Mouse (Mus musculus) liver, embryonic 16.5 days (tissue): ENCODE data around the gene Fbxo46. TPM values are rescaled to one million over a fixed set of nuclear protein-coding genes. Genes with fewer than 3 reads are reported as not detected.
"Not testable (repeated sequence)": the region's sequence is repeated elsewhere in the genome, so short reads cannot be mapped to it uniquely, and the experiment has no call there.

Experiments
- ATAC-seq: fragments of 200-750 bp; cut with Nextera tagmentation; 2 replicates; pipeline ENCODE4 v1.8.0; 2017; ENCODE audit warnings: low read depth, mild to moderate bottlenecking, moderate number of reproducible peaks, moderate library complexity
- H3K27ac ChIP-seq: fragments of 300-500 bp; sonication (generic); 2 replicates; pipeline ENCODE4 v1.5.1; 2014; ENCODE audit warnings: mild to moderate bottlenecking, low read length
- H3K27me3 ChIP-seq: fragments of 300-500 bp; sonication (generic); 2 replicates; pipeline ENCODE4 v1.6.1; 2014; ENCODE audit warnings: low read depth, low read length, mixed read lengths; ENCODE audit not compliant: control insufficient read depth, insufficient read depth
- H3K36me3 ChIP-seq: fragments of 300-500 bp; sonication (generic); 2 replicates; pipeline ENCODE4 v1.6.1; 2014; ENCODE audit warnings: mild to moderate bottlenecking; ENCODE audit not compliant: control insufficient read depth, insufficient read depth
- H3K4me1 ChIP-seq: fragments of 300-500 bp; sonication (generic); 2 replicates; pipeline ENCODE4 v1.6.1; 2014; ENCODE audit warnings: low read depth, low read length, mixed read lengths; ENCODE audit not compliant: control insufficient read depth
- H3K4me2 ChIP-seq: fragments of 300-500 bp; sonication (generic); 2 replicates; pipeline ENCODE4 v1.6.1; 2014; ENCODE audit warnings: low read depth, low read length, mixed read lengths
- H3K4me3 ChIP-seq: fragments of 300-500 bp; sonication (generic); 2 replicates; pipeline ENCODE4 v1.5.1; 2014; ENCODE audit warnings: low read depth, mild to moderate bottlenecking, low read length
- H3K9ac ChIP-seq: fragments of 300-500 bp; sonication (generic); 2 replicates; pipeline ENCODE4 v1.6.1; 2014; ENCODE audit warnings: low read depth, low read length
- H3K9me3 ChIP-seq: fragments of 300-500 bp; sonication (generic); replicated peaks from 2 replicates; pipeline ENCODE4 v1.6.1; 2016; ENCODE audit warnings: low read length; ENCODE audit not compliant: control insufficient read depth
- WGBS: fragments of 180-500 bp; shearing (Covaris S2); extraction: QIAGEN DNeasy Blood & Tissue Kit; methylation state at CpG from one replicate; pipeline ENCODE4 v1.1.7; 2014; ENCODE audit not compliant: insufficient replicate concordance; 5-methylcytosine and 5-hydroxymethylcytosine counted together
- polyA plus RNA-seq: library from polyadenylated mRNA; unstranded; fragments of >200 nt; fragmentation: Nextera tagmentation; extraction: Ambion mirVana; gene quantifications from 2 replicates; pipeline ENCODE4 v1.2.1, GENCODE M21; 2015

Fbxo46 gene
- 4.7 and 5.2 TPM in 2 replicates for polyA plus RNA-seq

DNA sequence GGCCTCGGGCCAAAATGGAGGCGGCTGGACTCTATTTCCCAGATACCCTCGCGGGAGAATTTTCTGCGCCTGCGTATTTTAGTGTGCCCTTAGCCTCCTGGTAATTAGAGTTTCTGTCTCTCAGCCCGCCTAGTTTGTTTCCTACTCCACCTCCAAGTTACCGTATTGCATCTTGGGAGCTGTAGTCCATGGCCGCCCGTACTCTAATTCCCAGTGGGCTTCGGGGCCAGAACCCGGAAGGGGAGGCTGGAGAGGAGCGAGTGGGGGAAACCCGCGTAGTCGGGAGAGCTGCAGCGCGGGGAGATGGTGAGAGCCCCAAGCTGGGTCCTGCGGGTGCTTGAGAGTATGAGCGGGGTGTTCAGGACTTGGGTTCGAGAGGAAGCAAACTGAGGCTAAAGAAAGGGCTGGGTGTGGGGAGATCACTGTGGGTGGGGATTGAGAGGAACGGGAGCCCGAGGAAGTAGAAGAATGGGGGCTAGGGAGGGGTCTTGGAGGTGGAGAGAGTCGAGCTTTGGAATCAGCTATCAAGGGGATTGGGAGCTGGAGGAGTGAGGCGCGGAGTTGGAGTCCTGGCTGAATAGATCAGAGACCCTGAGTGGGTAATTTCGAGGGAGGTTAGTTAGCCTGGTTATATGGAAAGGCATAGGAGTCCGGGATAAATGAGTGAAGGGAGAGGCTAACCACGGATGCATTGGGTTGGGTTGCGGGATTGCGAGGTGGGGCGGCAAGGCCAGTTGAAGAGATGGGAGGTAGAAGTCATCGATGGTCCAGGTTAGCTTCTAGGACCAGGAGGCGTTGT, at the start of gene Fbxo46:
Fbxo46 (plus strand) TSS at position 229 of the 799 bp plus-strand sequence.
- H3K9ac ChIP-seq: peak within 1 kb of the TSS; percentile 86
- no peaks in the 10 kb centered on the region for H3K36me3 ChIP-seq
- WGBS: 1% methylated on average over 34 of the region's 34 CpGs
- peak; percentile 98 for ATAC-seq
- peak within 1 kb of the TSS; percentile 96 for H3K4me3 ChIP-seq
- peak within 1 kb of the TSS; percentile 94 for H3K4me2 ChIP-seq
- peak within 1 kb of the TSS; percentile 48 for H3K27ac ChIP-seq
- peaks cover 16% of the 10 kb centered on the region for H3K4me1 ChIP-seq
- peaks cover 3% of the 10 kb centered on the region for H3K9me3 ChIP-seq
- peaks cover 5% of the 10 kb centered on the region; the same call in 1 of the 2 replicates for H3K27me3 ChIP-seq

DNA sequence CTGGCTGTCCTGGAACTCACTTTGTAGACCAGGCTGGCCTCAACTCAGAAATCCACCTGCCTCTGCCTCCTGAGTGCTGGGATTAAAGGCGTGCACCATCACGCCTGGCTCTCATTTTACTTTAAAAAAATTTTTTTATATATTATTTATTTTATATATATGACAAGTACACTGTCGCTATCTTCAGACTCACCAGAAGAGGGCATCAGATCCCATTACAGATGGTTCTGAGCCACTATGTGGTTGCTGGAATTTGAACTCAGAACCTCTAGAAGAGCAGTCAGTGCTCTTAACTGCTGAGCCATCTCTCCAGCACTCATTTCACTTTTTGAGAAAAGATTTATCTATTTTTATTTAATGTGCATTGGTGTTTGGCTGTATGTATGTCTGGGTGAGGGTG, 48.6 kb upstream of the Fbxo46 start:
- WGBS: 30% methylated on average over 3 of the region's 3 CpGs
- H3K4me1 ChIP-seq, H3K9ac ChIP-seq, H3K36me3 ChIP-seq, H3K27ac ChIP-seq, H3K4me3 ChIP-seq, H3K9me3 ChIP-seq, H3K4me2 ChIP-seq, ATAC-seq: not testable (repeated sequence)
- peaks cover 20% of the 10 kb centered on the region for H3K27me3 ChIP-seq

DNA sequence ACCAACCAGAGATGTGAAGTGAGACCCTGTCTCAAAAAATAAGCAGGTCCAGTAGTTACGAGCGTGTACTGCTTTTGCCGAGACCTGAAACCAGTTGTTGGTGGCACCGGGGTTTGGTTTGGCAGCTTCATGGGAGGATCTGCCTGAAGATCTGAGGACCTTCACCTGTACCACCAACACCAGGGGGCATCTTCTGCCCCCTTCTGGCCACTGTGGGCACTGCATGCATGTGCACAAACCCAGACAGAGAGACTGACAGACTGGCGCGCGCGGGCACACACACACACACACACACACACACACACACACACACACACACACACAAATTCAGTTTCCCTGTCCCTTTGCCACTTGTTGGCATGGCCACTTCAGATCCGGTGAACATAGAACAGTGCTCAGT, 46.2 kb upstream of the Fbxo46 start:
- H3K27ac ChIP-seq: no peak overlapping the region
- 67% methylated on average over 9 of the region's 9 CpGs for WGBS
- ATAC-seq: no peak
- no peak overlapping the region for H3K4me2 ChIP-seq
- no peak overlapping the region for H3K9ac ChIP-seq
- peaks cover 20% of the 10 kb centered on the region for H3K4me1 ChIP-seq
- H3K27me3 ChIP-seq: peaks cover 10% of the 10 kb centered on the region
- no peaks in the 10 kb centered on the region for H3K9me3 ChIP-seq
- no peak overlapping the region for H3K4me3 ChIP-seq
- peaks cover 4% of the 10 kb centered on the region; the same call in 1 of the 2 replicates for H3K36me3 ChIP-seq

DNA sequence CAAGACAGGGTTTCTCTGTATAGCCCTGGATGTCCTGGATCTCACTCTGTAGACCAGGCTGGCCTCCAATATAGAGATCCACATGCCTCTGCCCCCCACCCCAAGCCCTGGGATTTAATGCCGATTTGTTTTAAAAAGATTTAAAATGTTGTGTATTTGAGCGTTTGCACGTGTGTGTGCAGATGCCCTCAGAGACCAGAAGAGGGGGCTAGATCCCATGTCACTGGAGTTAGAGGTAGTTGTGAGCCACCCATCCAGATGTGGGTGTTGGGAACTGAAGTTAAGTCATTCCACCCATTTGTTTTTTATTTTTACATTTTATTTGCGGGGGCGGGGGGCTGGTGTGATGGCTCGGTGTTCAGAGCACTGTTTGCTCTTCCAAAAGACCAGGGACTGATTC, 45.2 kb upstream of the Fbxo46 start:
- H3K9ac ChIP-seq: no peak overlapping the region
- H3K4me1 ChIP-seq: peaks cover 20% of the 10 kb centered on the region
- no peaks in the 10 kb centered on the region for H3K9me3 ChIP-seq
- peaks cover 4% of the 10 kb centered on the region; the same call in 1 of the 2 replicates for H3K36me3 ChIP-seq
- H3K4me3 ChIP-seq: no peak overlapping the region
- no peak for ATAC-seq
- 86% methylated on average over 6 of the region's 6 CpGs for WGBS
- H3K27me3 ChIP-seq: peaks cover 10% of the 10 kb centered on the region
- H3K4me2 ChIP-seq: no peak overlapping the region
- H3K27ac ChIP-seq: no peak overlapping the region

DNA sequence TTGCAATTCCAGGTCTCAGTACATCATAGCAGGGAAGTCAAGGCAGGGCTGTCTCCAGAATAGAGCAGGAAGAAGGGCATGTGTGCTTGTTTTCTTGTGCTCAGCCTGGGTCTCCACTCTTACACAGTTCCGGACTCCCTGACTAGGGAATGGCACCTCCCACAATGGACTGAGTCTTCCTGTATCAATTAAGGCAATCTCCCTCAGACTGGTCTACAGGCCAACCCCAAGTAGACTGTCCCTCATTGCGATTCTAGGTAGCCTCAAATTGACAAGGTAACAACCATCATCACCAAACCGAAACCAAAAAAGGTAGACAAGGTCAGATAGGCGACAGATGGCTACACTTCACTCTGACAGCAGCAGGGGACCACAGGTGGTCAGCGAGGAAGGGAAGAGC, 44.4 kb upstream of the Fbxo46 start:
- 0 out of 2 replicates have a peak overlapping the region, but pooled peaks have one; percentile 13 for H3K27ac ChIP-seq
- peak overlapping the region; percentile 87 for H3K4me2 ChIP-seq
- H3K9ac ChIP-seq: peak overlapping the region; percentile 87
- 51% methylated on average over 5 of the region's 5 CpGs for WGBS
- no peaks in the 10 kb centered on the region for H3K9me3 ChIP-seq
- ATAC-seq: no peak
- peaks cover 20% of the 10 kb centered on the region for H3K4me1 ChIP-seq
- H3K27me3 ChIP-seq: peaks cover 12% of the 10 kb centered on the region
- H3K4me3 ChIP-seq: peak overlapping the region; percentile 80
- peaks cover 8% of the 10 kb centered on the region for H3K36me3 ChIP-seq

DNA sequence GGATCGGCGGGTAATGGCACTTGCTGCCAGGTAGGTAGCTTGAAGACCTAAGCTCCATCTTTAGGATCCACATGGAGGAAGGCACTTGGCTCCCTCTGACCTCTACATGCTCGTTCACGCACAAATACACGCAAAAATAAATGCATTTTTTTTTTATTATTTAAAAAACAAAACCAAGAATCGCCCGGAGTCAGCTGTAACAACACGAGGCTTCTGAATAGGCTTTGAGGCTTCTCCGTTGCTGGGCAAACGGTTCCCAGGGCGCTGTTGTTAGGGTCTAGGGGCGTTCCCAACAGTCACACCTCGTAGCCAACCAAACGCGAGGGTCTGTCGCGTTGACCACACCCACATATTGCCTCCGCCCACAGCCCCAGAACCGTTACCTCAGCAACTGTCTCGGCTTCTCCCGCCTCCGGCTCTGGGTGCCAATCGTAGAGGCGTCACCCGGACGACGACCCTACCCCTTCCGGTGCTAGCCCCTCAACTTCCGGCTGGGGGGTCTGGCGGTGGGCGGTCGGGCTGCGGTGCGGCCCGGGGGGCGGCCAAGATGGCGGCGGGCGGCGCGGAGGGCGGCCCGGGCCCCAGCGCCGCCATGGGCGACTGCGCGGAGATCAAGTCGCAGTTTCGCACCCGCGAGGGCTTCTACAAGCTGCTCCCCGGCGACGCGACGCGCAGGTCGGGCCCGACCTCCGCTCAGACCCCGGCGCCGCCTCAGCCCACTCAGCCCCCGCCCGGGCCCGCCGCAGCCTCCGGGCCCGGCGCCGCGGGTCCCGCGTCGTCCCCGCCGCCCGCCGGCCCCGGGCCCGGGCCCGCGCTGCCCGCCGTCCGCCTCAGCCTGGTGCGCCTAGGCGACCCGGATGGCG, 43.7 kb upstream of the Fbxo46 start, which contains the start of gene Dmwd:
Dmwd (plus strand) TSS at position 505 of the 863 bp plus-strand sequence.
- peak within 1 kb of the TSS; percentile 87 for H3K4me2 ChIP-seq
- H3K4me3 ChIP-seq: peak within 1 kb of the TSS; percentile 80
- H3K4me1 ChIP-seq: peaks cover 20% of the 10 kb centered on the region
- WGBS: 1% methylated on average over 73 of the region's 91 CpGs
- peak; percentile 94 for ATAC-seq
- H3K27ac ChIP-seq: peak within 1 kb of the TSS; percentile 58
- H3K9ac ChIP-seq: peak within 1 kb of the TSS; percentile 87
- H3K27me3 ChIP-seq: peaks cover 12% of the 10 kb centered on the region
- H3K36me3 ChIP-seq: peaks cover 15% of the 10 kb centered on the region
- H3K9me3 ChIP-seq: no peaks in the 10 kb centered on the region

DNA sequence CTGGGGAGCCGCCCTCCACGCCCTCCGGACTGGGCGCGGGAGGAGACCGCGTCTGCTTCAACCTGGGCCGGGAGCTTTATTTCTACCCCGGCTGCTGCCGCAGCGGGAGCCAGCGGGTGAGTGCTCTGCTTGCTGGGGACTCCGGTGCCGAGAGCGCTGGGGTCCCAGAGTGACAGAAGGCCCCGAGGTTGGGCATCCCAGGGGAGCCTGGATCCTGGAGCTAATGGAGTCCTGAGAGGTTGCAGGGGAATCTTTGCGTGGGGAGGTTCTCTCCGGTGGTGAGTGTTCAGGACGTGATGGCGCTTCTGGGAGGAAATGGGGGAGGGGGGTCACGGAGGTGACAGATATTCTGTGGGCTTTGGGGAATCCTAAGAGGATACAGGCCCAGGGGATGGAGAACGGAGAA, 43.1 kb upstream of the Fbxo46 start:
- H3K4me3 ChIP-seq: peak overlapping the region; percentile 80
- under 1% methylated on average over 22 of the region's 22 CpGs for WGBS
- H3K9me3 ChIP-seq: no peaks in the 10 kb centered on the region
- peaks cover 20% of the 10 kb centered on the region for H3K36me3 ChIP-seq
- peak overlapping the region; percentile 87 for H3K9ac ChIP-seq
- no peak for ATAC-seq
- H3K27ac ChIP-seq: peak overlapping the region; percentile 58
- peaks cover 12% of the 10 kb centered on the region for H3K27me3 ChIP-seq
- H3K4me1 ChIP-seq: peaks cover 20% of the 10 kb centered on the region
- peak overlapping the region; percentile 87 for H3K4me2 ChIP-seq

DNA sequence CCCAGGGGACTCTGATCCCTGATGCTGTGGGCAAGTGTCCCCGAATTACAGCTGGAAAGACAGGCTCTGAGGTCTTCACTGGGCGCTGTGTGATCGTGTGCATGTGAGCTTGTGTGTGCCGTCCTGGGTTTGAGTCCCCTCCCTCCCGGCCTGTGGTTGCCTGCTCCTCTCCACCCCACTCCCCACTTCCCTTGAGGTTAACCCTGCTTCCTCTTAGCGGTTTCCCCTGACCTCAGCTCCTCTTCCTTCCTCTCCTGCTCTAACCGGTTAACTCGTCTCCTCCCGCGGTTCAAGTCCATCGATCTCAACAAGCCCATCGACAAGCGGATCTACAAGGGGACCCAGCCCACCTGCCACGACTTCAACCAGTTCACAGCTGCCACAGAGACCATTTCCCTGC, 41.9 kb upstream of the Fbxo46 start:
- 24% methylated on average over 14 of the region's 14 CpGs for WGBS
- Histone ChIP-seq H3K4me1 (peaks cover 20% of the 10 kb centered on the region), H3K4me3 (no peak overlapping the region)

More for the DNA sequence above, 41.9 kb upstream of the Fbxo46 start:
- Histone ChIP-seq H3K36me3 (peaks cover 20% of the 10 kb centered on the region), H3K27ac (no peak overlapping the region; the same call in 1 of the 2 replicates), H3K4me2 (peak overlapping the region; percentile 87; the same call in 1 of the 2 replicates), H3K27me3 (peaks cover 15% of the 10 kb centered on the region), H3K9me3 (no peaks in the 10 kb centered on the region), H3K9ac (no peak overlapping the region)
- no peak for ATAC-seq
